Mouse (Mus musculus) limb, embryonic 15.5 days (tissue): Measurements from ENCODE around the gene Cd59b. TPM values are rescaled to one million over a fixed set of nuclear protein-coding genes. Genes with fewer than 3 reads are reported as not detected.

Source experiments
- ATAC-seq: fragments of 200-750 bp; cut with Nextera tagmentation; 2 replicates; pipeline ENCODE4 v1.8.0; 2017; ENCODE audit warnings: low read depth, moderate TSS enrichment; ENCODE audit not compliant: insufficient number of reproducible peaks, low FRiP score, low TSS enrichment
- H3K27ac ChIP-seq: fragments of 300-500 bp; sonication (generic); 2 replicates; pipeline ENCODE4 v1.5.1; 2015; ENCODE audit warnings: moderate library complexity, mild to moderate bottlenecking, inconsistent platforms
- H3K27me3 ChIP-seq: fragments of 300-500 bp; sonication (generic); 2 replicates; pipeline ENCODE4 v1.6.1; 2015; ENCODE audit warnings: inconsistent platforms
- H3K36me3 ChIP-seq: fragments of 300-500 bp; sonication (generic); 2 replicates; pipeline ENCODE4 v1.6.1; 2015; ENCODE audit warnings: inconsistent platforms
- H3K4me1 ChIP-seq: fragments of 300-500 bp; sonication (generic); 2 replicates; pipeline ENCODE4 v1.6.1; 2015; ENCODE audit warnings: inconsistent platforms
- H3K4me2 ChIP-seq: fragments of 300-500 bp; sonication (generic); 2 replicates; pipeline ENCODE4 v1.6.1; 2015; ENCODE audit warnings: mild to moderate bottlenecking, inconsistent platforms
- H3K4me3 ChIP-seq: fragments of 300-500 bp; sonication (generic); 2 replicates; pipeline ENCODE4 v1.5.1; 2015; ENCODE audit warnings: mild to moderate bottlenecking, inconsistent platforms
- H3K9ac ChIP-seq: fragments of 300-500 bp; sonication (generic); 2 replicates; pipeline ENCODE4 v1.6.1; 2015; ENCODE audit warnings: inconsistent platforms
- H3K9me3 ChIP-seq: fragments of 300-500 bp; sonication (generic); 2 replicates; pipeline ENCODE4 v1.6.1; 2016; ENCODE audit warnings: inconsistent platforms
- WGBS: fragments of 180-500 bp; shearing (Covaris S2); methylation state at CpG from one replicate; pipeline ENCODE4 v1.1.7; 2015; 5-methylcytosine and 5-hydroxymethylcytosine counted together
- polyA plus RNA-seq: library from polyadenylated mRNA; unstranded; fragments of >200 nt; fragmentation: Nextera tagmentation; extraction: Ambion mirVana; gene quantifications from 2 replicates; pipeline ENCODE4 v1.2.1, GENCODE M21; 2015

The Cd59b gene
- 6.8 and 7.4 TPM in 2 replicates for polyA plus RNA-seq

DNA sequence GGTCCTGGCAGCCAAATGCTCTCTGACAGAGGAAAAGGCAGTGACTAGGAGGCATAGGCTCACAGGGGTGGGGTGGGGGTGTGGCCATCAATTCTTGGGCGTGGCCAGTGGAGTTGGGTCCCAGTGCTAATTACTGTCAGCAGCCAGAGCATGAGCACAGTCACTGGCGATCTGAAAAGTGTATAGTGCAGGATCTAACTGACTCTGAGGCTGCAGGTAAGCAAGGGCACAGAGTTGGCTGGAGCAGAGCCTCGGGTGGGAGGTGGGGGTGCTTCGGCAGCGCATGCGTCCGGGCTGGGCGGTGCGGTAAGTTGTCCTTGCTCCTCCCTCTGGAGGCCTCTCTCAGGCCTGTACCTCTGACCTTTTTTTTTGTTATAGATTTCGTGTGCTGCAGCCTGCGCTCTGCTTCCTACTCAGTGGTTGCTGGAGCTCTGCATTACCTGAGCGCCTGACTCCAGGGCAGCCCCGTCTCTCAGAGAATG lies at the start of gene Cd59b:
TSS of gene Cd59b (plus strand) at position 146 of the 482 bp plus-strand sequence.
- Histone ChIP-seq H3K4me2 (peak within 1 kb of the TSS; percentile 61), H3K4me3 (peak within 1 kb of the TSS; percentile 45), H3K9me3 (peaks cover 4% of the 10 kb centered on the region; the same call in 1 of the 2 replicates), H3K27ac (peak within 1 kb of the TSS; percentile 79; the same call in 1 of the 2 replicates), H3K4me1 (peaks cover 6% of the 10 kb centered on the region; the same call in 1 of the 2 replicates), H3K36me3 (0 out of 2 replicates have a peak, but pooled peaks cover 3% of the 10 kb centered on the region), H3K27me3 (no peaks in the 10 kb centered on the region), H3K9ac (peak within 1 kb of the TSS; percentile 31; the same call in 1 of the 2 replicates)
- ATAC-seq = peak; percentile 75; the same call in 1 of the 2 replicates
- 7% methylated on average over 13 of the region's 13 CpGs for WGBS

DNA sequence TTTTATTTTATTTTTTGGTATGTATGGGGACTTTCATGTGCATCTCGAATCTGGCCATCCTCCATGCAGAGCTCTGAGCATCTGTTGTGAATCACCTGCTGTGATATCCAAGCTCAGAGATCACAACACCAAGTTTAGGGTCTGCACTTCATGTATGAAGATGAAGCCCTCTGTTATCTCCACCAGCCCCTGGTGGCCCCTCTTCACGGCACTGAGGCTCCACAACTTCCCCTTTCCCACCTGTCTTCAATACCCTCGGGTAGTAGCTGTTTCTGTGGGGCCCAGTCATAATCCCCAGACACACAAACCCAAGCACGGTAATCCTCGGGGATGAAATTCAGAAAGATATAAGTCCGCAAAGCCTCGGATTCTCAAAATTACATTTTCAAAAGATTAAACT lies 46.6 kb upstream of the Cd59b start:
- Histone ChIP-seq H3K36me3 (no peaks in the 10 kb centered on the region), H3K9me3 (no peaks in the 10 kb centered on the region), H3K4me1 (0 out of 2 replicates have a peak, but pooled peaks cover 2% of the 10 kb centered on the region), H3K4me2 (no peak overlapping the region), H3K4me3 (no peak overlapping the region), H3K9ac (no peak overlapping the region), H3K27me3 (no peaks in the 10 kb centered on the region), H3K27ac (no peak overlapping the region)
- ATAC-seq = no peak
- 77% methylated on average over 7 of the region's 7 CpGs for WGBS

- no peak overlapping the region for H3K9ac ChIP-seq
- H3K4me3 ChIP-seq = no peak overlapping the region
- no peak overlapping the region for H3K4me2 ChIP-seq
- H3K4me1 ChIP-seq = peaks cover 12% of the 10 kb centered on the region; the same call in 1 of the 2 replicates
- H3K36me3 ChIP-seq = no peaks in the 10 kb centered on the region
- WGBS = 92% methylated on average over 4 of the region's 4 CpGs
- no peak for ATAC-seq
- no peaks in the 10 kb centered on the region for H3K27me3 ChIP-seq
- no peak overlapping the region for H3K27ac ChIP-seq
- H3K9me3 ChIP-seq = no peaks in the 10 kb centered on the region
Measured at GRCm38 (mm10) chr2:104024656-104025055, 45.0 kb upstream of the Cd59b start.

GRCm38 (mm10) chr2:104027458-104028138 lies 42.1 kb upstream of the Cd59b start, which contains the start of gene Fbxo3:
Fbxo3 (plus strand) TSS chr2:104027721.
- peak within 1 kb of the TSS; percentile 44 for H3K27ac ChIP-seq
- H3K4me1 ChIP-seq = peaks cover 15% of the 10 kb centered on the region; the same call in 1 of the 2 replicates
- peak within 1 kb of the TSS; percentile 81 for H3K4me3 ChIP-seq
- H3K36me3 ChIP-seq = peaks cover 5% of the 10 kb centered on the region
- under 1% methylated on average over 39 of the region's 44 CpGs for WGBS
- ATAC-seq = peak; percentile 91
- no peaks in the 10 kb centered on the region for H3K27me3 ChIP-seq
- H3K9ac ChIP-seq = peak within 1 kb of the TSS; percentile 91
- peak within 1 kb of the TSS; percentile 75 for H3K4me2 ChIP-seq
- H3K9me3 ChIP-seq = no peaks in the 10 kb centered on the region

GRCm38 (mm10) chr2:104028139-104028723 lies 41.4 kb upstream of the Cd59b start, which contains the start of gene 4931422A03Rik:
4931422A03Rik (minus strand) TSS chr2:104028361.
- Histone ChIP-seq H3K9ac (peak within 1 kb of the TSS; percentile 91), H3K27me3 (no peaks in the 10 kb centered on the region), H3K9me3 (no peaks in the 10 kb centered on the region), H3K4me2 (peak within 1 kb of the TSS; percentile 75), H3K27ac (peak within 1 kb of the TSS; percentile 44), H3K4me3 (peak within 1 kb of the TSS; percentile 81), H3K4me1 (peaks cover 15% of the 10 kb centered on the region; the same call in 1 of the 2 replicates), H3K36me3 (peaks cover 5% of the 10 kb centered on the region)
- under 1% methylated on average over 32 of the region's 32 CpGs for WGBS
- peak; percentile 32 for ATAC-seq

DNA sequence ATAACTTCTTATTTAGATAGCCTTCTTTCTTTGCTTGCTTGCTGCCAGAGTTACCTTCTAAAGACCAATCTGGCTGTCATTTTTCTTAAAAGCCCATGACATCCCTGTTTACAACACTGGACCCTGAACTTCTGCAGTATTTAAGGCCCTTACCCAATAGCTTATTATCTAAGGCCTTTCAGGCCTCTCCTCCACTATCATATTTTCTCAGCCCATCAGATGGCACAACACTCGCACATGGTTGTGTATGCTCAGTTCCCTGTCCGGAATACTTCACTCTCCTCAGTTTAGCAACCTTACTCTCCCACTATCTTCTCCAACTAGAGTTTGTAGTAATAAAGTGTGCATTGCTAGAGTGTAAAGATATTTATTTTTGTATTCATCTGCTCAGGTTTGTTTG lies 40.6 kb upstream of the Cd59b start:
- Histone ChIP-seq H3K4me3 (peak overlapping the region; percentile 81), H3K36me3 (peaks cover 10% of the 10 kb centered on the region), H3K9me3 (no peaks in the 10 kb centered on the region), H3K27me3 (no peaks in the 10 kb centered on the region), H3K27ac (no peak overlapping the region), H3K4me2 (peak overlapping the region; percentile 75), H3K9ac (no peak overlapping the region), H3K4me1 (peaks cover 15% of the 10 kb centered on the region; the same call in 1 of the 2 replicates)
- ATAC-seq = no peak
- WGBS = 75% methylated on average over 2 of the region's 2 CpGs

DNA sequence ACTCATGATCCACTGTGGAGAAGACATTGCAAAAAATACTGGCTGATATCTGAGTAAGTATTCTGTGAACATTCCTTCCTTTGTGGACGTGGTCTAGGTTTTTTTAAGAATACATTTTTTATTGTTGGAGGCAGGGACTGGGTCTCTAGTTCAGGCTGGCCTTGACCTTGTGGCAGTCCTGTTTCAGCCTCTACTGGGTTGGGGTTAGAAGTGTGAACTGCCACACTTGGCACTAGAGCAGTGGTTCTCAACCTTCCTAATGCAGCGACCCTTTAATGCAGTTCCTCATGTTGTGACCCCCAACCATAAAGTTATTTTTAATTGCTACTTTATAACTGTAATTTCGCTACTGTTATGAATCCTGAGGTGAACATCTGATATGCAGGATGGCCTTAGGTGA lies 39.3 kb upstream of the Cd59b start:
- WGBS = 85% methylated on average over 3 of the region's 3 CpGs
- Histone ChIP-seq H3K9me3 (no peaks in the 10 kb centered on the region), H3K4me3 (no peak overlapping the region), H3K27ac (no peak overlapping the region), H3K4me1 (peaks cover 15% of the 10 kb centered on the region; the same call in 1 of the 2 replicates), H3K36me3 (peaks cover 12% of the 10 kb centered on the region), H3K27me3 (no peaks in the 10 kb centered on the region), H3K9ac (no peak overlapping the region), H3K4me2 (no peak overlapping the region)
- ATAC-seq = no peak

DNA sequence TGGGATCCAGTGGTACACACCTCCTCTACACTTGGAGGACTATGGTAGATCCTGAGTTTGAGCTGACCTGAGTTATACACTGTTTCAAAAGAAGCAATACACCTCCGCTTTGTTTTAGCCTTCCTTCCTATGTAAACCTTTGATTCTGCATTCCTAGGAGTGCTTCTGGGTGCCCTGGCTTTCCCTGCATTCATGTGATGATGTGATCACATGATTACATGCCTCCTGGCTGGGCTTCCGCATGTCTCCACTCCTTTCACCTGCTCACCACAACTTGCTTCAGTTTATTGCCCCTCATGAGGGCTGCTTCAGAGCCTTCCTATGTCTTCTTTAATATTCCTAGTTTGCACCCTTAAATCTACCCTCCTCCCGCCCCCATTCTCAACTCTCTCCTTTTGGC lies 37.6 kb upstream of the Cd59b start:
- peaks cover 15% of the 10 kb centered on the region; the same call in 1 of the 2 replicates for H3K4me1 ChIP-seq
- no peak overlapping the region for H3K9ac ChIP-seq
- no peak for ATAC-seq
- H3K27ac ChIP-seq = no peak overlapping the region
- no peaks in the 10 kb centered on the region for H3K27me3 ChIP-seq
- H3K36me3 ChIP-seq = peaks cover 23% of the 10 kb centered on the region
- H3K4me3 ChIP-seq = no peak overlapping the region
- no peak overlapping the region for H3K4me2 ChIP-seq
- 89% methylated on average over 3 of the region's 3 CpGs for WGBS
- no peaks in the 10 kb centered on the region for H3K9me3 ChIP-seq

DNA sequence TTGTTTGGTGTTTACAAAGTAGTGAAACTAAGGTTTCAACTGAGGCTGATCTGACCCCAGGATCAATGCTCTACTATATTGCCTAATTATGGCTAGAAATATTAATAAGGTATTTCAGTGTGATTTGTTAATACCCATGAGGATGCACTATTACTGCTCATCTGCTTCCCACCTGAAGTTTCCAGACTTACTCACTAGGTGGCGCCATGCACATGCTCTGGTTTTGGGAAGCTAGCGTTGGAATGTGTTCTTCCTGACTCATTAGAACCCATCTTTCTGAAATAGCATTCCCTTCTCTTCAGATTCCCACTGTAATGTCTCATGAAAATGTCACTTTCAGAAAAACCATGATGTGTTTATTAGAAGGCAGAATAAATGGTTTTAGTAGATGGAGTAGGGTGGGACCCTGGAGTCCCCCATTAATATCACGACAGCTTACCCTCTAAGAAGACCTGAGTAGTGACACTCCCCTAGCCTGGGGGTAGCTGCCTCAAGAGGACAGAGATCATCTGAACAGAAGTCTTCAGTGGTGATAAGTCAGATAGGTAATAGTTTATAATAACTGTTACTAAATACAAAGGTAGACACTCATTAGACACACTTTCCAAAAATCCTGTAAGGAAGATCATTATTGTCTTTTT lies 34.7 kb upstream of the Cd59b start:
- Histone ChIP-seq H3K4me1 (peaks cover under 1% of the 10 kb centered on the region; the same call in 1 of the 2 replicates), H3K9me3 (no peaks in the 10 kb centered on the region), H3K27me3 (no peaks in the 10 kb centered on the region), H3K36me3 (peaks cover 40% of the 10 kb centered on the region), H3K9ac (no peak overlapping the region), H3K27ac (no peak overlapping the region), H3K4me2 (no peak overlapping the region), H3K4me3 (no peak overlapping the region)
- WGBS = 27% methylated on average over 3 of the region's 3 CpGs
- ATAC-seq = no peak

DNA sequence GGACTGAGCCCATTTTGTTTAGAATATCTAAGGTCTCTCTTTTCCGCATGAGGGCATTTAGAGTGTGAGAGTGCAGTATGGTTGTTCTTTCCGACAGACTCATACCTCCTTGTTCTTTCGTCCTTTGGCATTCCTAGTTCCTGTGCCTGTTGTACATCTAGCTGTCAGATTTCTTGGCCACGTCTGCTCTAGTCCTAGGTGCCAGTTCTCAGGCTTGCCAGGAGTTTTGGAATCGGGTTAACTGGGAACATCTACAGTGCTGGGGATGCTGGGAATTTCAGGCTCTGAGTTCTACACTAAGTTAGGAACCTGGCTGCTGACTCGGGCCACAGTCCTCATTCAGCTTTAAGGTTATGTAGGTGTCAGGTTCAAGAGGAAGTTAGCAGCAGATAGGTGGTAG lies 34.1 kb upstream of the Cd59b start:
- ATAC-seq = no peak
- H3K4me3 ChIP-seq = no peak overlapping the region
- H3K36me3 ChIP-seq = peaks cover 45% of the 10 kb centered on the region
- H3K4me1 ChIP-seq = no peaks in the 10 kb centered on the region
- no peak overlapping the region for H3K9ac ChIP-seq
- no peaks in the 10 kb centered on the region for H3K27me3 ChIP-seq
- H3K4me2 ChIP-seq = no peak overlapping the region
- 88% methylated on average over 6 of the region's 6 CpGs for WGBS
- H3K9me3 ChIP-seq = no peaks in the 10 kb centered on the region
- no peak overlapping the region for H3K27ac ChIP-seq

GRCm38 (mm10) chr2:104036316-104036715 lies 33.3 kb upstream of the Cd59b start:
- Histone ChIP-seq H3K27ac (no peak overlapping the region), H3K4me2 (no peak overlapping the region), H3K9me3 (no peaks in the 10 kb centered on the region), H3K27me3 (no peaks in the 10 kb centered on the region), H3K4me3 (no peak overlapping the region), H3K4me1 (no peaks in the 10 kb centered on the region), H3K9ac (no peak overlapping the region), H3K36me3 (peaks cover 49% of the 10 kb centered on the region)
- no peak for ATAC-seq
- 79% methylated on average over 3 of the region's 3 CpGs for WGBS
